Mouse (Mus musculus) cerebellum, postnatal 25 days (tissue): ENCODE data around the gene Casp8ap2.
A peak's percentile ranks its signal among the peaks of the same experiment; 100 is the strongest.

Source experiments
- DNase-seq, 2 experiments: peaks; one replicate each; pipeline ENCODE4 v3.0.0; 2021; ENCODE audit warnings: mixed read lengths in 2 of 2

The Casp8ap2 gene

DNA sequence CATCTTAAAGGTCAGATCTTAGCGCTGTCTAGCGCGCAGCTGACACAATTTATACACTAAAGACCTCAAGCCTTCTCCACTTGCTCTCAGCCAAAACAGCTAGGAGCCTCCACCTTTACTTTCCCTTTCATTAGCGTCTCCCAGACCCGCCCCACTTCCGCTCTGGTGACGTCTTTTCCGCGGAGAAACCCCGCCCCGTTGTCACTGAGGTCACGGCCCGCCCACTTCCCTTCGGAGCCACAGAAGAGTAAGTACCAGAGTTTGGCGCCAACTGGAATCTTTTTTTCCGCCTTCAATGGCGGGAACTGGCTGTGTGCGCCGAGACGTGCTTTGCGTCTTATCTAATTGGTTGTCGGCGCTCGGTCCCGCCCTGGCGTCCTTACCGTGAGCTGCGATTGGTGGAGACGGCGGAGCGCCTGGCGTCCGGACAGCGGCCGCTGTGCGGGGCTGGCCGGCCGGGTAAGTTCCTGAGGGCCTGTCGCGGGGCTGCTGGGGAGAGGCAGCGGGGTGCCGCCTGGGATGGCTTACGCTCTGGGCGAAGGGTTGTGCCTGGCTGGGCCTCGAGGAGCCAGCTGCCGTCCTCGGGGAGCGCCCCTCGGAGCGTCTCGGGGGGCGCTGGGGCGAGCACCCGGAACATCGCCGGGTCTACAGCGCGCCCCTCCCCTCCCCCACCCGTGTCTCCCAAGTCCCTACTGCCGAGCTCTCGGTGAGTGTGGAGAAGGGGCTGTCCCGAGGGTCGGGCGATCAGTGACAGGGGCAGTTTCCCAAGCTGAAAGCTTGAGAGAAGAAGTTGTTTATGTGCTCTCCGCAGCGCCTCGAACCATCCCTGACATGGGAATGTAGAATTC, at the start of gene Casp8ap2:
Gene Casp8ap2 (plus strand): TSS at position 418 of the 848 bp plus-strand sequence.
- peak; percentile 98 to 99 for DNase-seq

DNA sequence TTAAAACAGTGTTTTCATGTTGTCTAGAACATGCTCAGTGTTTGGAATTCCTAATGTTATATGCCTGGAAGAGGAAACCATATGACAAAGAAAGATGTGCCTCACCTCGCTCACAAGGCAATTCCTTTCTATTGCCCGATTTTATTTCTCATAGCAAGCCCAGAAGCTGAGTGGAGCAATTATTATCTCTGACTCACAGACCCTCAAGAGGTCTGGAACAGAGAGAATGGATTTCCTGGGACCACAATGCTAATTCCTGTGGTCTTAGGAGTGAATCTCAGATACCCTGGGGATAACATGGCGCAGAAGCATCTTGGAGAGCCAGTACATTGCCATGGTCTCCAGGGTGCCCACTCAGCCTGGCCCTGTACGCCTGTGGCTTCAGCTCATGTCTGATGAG, 46.2 kb upstream of the Casp8ap2 start:
- no peak for DNase-seq

GRCm38 (mm10) chr4:32569995-32570938, 45.0 kb upstream of the Casp8ap2 start:
- DNase-seq: peak; percentile 42 to 63

DNA sequence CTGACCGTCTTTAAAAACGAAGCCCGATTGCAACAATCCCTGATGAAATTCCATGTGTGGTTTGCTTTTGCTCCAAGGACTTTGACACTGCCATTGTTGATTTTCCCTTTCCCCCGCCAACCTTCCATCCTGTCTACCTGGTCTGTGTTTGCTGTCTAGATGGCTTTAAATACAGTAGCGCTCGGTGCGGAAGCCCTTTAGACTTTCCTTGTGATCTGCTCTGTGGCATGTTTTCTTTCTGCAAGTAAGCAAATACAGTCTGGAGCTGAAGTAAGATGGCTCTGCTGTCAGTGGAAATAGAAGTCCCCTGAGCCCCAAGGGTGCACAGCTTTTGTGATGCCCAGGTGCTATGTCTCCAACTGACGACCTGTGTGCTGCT, 44.3 kb upstream of the Casp8ap2 start:
- no peak for DNase-seq

GRCm38 (mm10) chr4:32571441-32571840, 43.8 kb upstream of the Casp8ap2 start:
- no peak for DNase-seq

DNA sequence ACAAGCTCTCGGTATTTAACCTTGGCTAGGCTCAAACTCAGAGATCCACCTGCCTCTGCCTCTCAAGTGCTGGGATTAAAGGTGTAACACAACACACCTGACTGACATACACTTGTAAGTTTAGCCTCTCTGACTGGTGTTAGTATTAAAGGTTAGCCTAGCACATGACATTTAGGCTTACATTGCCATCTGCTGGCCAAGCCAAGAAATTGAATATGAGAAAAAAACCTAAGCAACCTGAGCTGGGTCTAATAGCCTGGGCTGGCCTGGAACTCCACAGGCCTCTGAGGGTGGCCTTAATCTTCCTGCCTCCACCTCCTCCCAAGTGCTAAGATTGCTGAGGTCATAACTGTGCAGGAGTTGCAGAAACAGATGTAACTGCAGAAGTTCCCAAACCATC, 43.1 kb upstream of the Casp8ap2 start:
- DNase-seq: peak; percentile 50 to 71

- DNase-seq: no peak
Observed at GRCm38 (mm10) chr4:32573586-32573985, 41.7 kb upstream of the Casp8ap2 start.

DNA sequence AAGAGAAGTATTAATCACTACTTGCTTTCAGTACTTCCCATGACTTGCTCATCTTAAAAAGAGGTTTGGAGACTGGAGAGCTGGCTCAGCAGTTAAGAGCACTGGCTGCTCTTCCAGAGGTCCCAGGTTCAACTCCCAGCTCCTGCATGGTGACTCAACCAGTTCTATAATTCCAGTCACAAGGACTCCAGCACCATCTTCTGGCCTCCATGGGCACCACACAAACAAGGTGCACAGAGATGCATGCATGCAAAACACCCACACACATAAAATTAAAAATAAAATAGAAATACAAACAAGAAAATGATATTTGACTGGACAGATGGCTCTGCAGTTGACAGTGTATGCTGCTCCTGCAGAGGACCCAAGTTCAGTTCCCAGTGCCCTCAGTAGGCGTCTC, 40.6 kb upstream of the Casp8ap2 start:
- DNase-seq: no peak

GRCm38 (mm10) chr4:32575165-32575564, 40.1 kb upstream of the Casp8ap2 start:
- no peak for DNase-seq

- no peak for DNase-seq
Observed at GRCm38 (mm10) chr4:32579850-32580249, 35.4 kb upstream of the Casp8ap2 start.

- DNase-seq: no peak
Observed at GRCm38 (mm10) chr4:32584181-32584580, 31.1 kb upstream of the Casp8ap2 start.

DNA sequence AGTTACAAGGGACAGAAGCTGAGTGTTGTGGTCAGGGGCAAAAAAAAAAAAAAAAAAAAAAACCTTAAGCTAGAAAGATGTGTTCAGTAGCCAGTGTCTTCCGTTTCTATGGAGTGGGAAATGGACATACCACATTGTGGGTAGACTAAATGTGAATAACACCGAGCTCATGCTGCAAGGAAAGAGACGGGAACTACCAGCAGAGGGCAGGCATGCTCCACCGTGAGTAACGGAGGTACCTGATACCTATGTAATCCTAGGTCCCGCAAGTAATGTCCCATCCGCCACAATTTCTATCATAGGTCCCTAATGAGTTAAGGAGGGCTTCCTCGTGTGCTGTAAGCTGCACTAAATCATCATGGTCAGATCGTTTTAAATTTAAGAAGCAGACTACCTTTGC, 28.7 kb upstream of the Casp8ap2 start:
- DNase-seq: peak; percentile 66 to 81

DNA sequence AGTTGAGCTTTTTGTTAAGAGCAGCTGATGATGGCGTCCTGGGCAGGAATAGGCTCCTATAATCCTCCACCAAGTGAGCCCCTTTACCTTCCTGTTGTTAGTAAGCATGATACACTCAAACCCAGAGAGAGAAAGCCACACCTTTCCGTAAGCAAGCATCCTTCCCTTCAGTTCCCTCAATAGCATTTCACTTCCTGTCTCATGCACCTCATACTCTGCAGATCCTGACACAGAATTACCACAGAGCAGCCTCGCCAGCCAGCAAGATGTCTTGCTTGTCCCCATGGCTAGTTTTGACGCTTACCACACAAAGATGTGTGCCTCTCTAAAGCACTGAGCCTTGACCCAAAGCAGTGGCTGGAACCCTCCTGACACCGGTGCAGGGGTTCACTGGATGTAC, 27.7 kb upstream of the Casp8ap2 start:
- DNase-seq: no peak

DNA sequence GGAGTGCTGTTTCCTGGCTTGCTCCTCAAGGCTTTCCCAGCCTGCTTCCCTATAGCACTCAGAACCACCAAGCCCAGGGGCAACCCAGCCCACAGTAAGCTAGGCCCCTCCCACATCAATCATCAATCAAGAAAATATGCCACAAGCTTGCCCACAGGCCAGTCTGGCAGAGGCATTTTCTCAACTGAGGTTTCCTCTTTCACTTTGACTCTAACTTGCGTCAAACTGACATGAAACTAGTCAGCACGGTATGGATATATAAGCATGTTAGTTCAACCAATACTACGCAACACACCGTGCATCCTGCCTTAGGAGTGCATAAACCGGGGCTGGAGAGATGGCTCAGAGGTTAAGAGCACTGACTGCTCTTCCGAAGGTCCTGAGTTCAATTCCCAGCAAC, 27.0 kb upstream of the Casp8ap2 start:
- no peak for DNase-seq

- DNase-seq: peak in 1 of 2 experiments; percentile 8
Observed at GRCm38 (mm10) chr4:32601135-32601534, 14.1 kb upstream of the Casp8ap2 start.

DNA sequence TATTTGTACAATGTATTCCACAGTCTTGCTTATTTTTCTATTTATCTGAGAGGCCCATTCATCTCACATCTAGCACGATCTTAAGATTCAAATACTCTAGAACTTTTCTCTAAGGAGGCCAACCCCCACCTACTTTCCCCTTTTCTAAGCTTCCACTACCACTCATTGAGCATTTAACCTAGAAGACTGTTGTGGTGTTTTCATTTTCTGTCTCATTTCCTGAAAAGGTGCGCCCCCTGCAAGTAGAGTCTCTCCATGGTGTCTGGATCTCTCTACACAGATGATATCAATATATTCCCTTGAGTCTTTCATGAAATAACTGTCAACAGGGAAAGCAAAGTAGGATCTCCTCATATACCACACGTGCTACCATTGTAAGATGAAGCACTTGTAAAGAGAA, 12.6 kb upstream of the Casp8ap2 start, which contains the start of gene Gja10:
Gene Gja10 (minus strand): TSS at position 101 of the 400 bp plus-strand sequence.
- DNase-seq: no peak

- no peak for DNase-seq
Observed at GRCm38 (mm10) chr4:32621637-32622036, 6.4 kb downstream of the Casp8ap2 start.

DNA sequence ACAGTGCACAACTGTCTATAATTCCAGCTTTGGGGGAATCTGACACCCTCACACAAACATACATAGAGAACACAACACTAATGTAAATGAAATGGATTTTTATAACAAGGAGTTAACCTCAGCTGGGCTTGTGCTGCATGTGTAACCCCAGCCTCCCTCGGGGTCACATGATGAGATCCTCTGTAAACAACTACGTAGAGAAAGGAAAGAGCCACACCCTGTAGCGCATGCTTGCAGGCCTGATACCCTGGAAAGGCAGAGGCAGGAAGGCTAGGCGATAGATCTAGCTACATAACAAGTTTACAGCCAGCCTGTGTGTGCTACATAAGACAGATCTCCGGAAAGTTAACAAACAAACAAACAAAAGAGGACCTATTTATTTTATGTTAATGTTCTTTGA, 36.4 kb downstream of the Casp8ap2 start:
- no peak for DNase-seq

- DNase-seq: peak in 1 of 2 experiments; percentile 20
Observed at GRCm38 (mm10) chr4:32656146-32656904, 41.1 kb downstream of the Casp8ap2 start.

GRCm38 (mm10) chr4:32656918-32657662, 41.8 kb downstream of the Casp8ap2 start, which contains the start of gene Mdn1:
Gene Mdn1 (plus strand): TSS chr4:32657119.
- DNase-seq: peak; percentile 98

DNA sequence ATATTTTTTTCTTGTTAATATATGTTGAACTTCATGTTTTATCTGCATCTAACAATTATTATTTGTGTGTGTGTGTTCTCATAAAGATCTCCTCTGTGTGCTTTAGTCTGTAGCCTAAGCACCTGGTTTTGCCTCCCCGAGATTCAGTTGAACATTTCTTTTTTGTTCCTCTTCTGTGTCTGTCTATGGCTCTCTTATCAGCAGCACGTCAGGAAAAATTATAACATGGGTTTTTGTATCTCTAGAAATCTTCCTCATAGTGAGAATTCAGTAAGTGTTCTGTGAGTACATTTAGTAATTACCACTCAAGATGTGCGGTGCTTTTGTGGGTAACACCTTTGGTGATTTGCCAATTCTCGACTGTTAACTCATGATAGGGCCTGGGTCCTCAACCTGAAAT, 50.6 kb downstream of the Casp8ap2 start:
- no peak for DNase-seq

- no peak for DNase-seq
Observed at GRCm38 (mm10) chr4:32668291-32668690, 53.0 kb downstream of the Casp8ap2 start.
